Mouse (Mus musculus) CH12.LX (cell line): Measurements from ENCODE around the gene Gm30083. TPM values are rescaled to one million over a fixed set of nuclear protein-coding genes. Genes with fewer than 3 reads are reported as not detected.

Experiments used
- DNase-seq: peaks from one replicate; pipeline ENCODE4 v3.0.0-alpha.2; 2013; ENCODE audit errors: extremely low read depth
- H3K27ac ChIP-seq: 2 replicates; pipeline ENCODE4 v1.5.1; 2012; ENCODE audit warnings: low read depth, mild to moderate bottlenecking, control low read depth, moderate library complexity; ENCODE audit not compliant: insufficient read depth
- H3K27me3 ChIP-seq: replicated peaks from 2 replicates; pipeline ENCODE3; 2012; ENCODE audit warnings: inconsistent platforms
- H3K36me3 ChIP-seq, 2 experiments: replicated peaks in 1 of 2; 2 replicates each; pipeline versions ENCODE3 to v1.6.1; 2012; ENCODE audit warnings: inconsistent platforms in 1 of 2, low read length in 1 of 2, mild to moderate bottlenecking in 1 of 2, mixed read lengths in 1 of 2, moderate library complexity in 1 of 2; ENCODE audit not compliant: control insufficient read depth in 1 of 2, insufficient read depth in 1 of 2
- H3K4me1 ChIP-seq, 2 experiments: 2 replicates each; pipeline ENCODE4 v1.6.1; 2012; ENCODE audit warnings: inconsistent platforms in 1 of 2, moderate library complexity in 1 of 2; ENCODE audit not compliant: insufficient read depth in 2 of 2, control insufficient read depth in 1 of 2
- H3K4me2 ChIP-seq: 2 replicates; pipeline ENCODE4 v1.6.1; 2012; ENCODE audit warnings: low read depth, mild to moderate bottlenecking, control low read depth; ENCODE audit not compliant: poor library complexity, insufficient read depth, severe bottlenecking
- H3K4me3 ChIP-seq, 3 experiments: fragments of 150-350 bp in 1 of 3; sonication (generic) in 1 of 3; replicated peaks in 1 of 3; 2 replicates each; pipeline versions ENCODE3 to v1.5.1; 2011 to 2012; ENCODE audit warnings: low read depth in 2 of 3, low read length in 2 of 3, mild to moderate bottlenecking in 2 of 3, moderate library complexity in 2 of 3, control low read depth in 1 of 3, improper control_type of control experiment in 1 of 3, inconsistent platforms in 1 of 3, mixed read lengths in 1 of 3; ENCODE audit not compliant: poor library complexity in 1 of 3
- H3K79me2 ChIP-seq: replicated peaks from 2 replicates; pipeline ENCODE4 v1.6.1; 2012; ENCODE audit warnings: mild to moderate bottlenecking, moderate library complexity; ENCODE audit not compliant: control insufficient read depth, poor library complexity, insufficient read depth, severe bottlenecking; ENCODE audit errors: extremely low read depth
- H3K9ac ChIP-seq: 2 replicates; pipeline ENCODE4 v1.6.1; 2012; ENCODE audit warnings: low read depth, mild to moderate bottlenecking, control low read depth, moderate library complexity; ENCODE audit not compliant: insufficient read depth
- H3K9me3 ChIP-seq: replicated peaks from 2 replicates; pipeline ENCODE3; 2012; ENCODE audit warnings: low read length, inconsistent platforms, mixed read lengths
- BHLHE40 ChIP-seq: IDR thresholded peaks from 2 replicates; pipeline ENCODE4 v1.6.1; 2011; ENCODE audit warnings: mild to moderate bottlenecking, low read depth, low read length, improper control_type of control experiment
- CHD1 ChIP-seq: IDR thresholded peaks from 2 replicates; pipeline ENCODE4 v1.6.1; 2012; ENCODE audit warnings: low read depth, low read length, improper control_type of control experiment, inconsistent platforms
- CHD2 ChIP-seq: IDR thresholded peaks from 2 replicates; pipeline ENCODE4 v1.6.1; 2011; ENCODE audit warnings: low read length, improper control_type of control experiment
- CTCF ChIP-seq, 2 experiments: IDR thresholded peaks in 1 of 2; conservative IDR thresholded peaks in 1 of 2; 2 replicates each; pipeline ENCODE4 v1.5.1; 2011 to 2012; ENCODE audit warnings: low read depth in 2 of 2, low read length in 2 of 2, improper control_type of control experiment in 1 of 2, inconsistent platforms in 1 of 2, mild to moderate bottlenecking in 1 of 2, moderate library complexity in 1 of 2
- E2F4 ChIP-seq: IDR thresholded peaks from 2 replicates; pipeline ENCODE4 v1.6.1; 2011; ENCODE audit warnings: low read depth, low read length, improper control_type of control experiment; ENCODE audit not compliant: insufficient replicate concordance
- ELF1 ChIP-seq: IDR thresholded peaks from 2 replicates; pipeline ENCODE4 v1.6.1; 2014; ENCODE audit warnings: low read depth, mild to moderate bottlenecking, inconsistent platforms, low read length, improper control_type of control experiment
- EP300 ChIP-seq: IDR thresholded peaks from 2 replicates; pipeline ENCODE4 v1.6.1; 2011; ENCODE audit warnings: low read length, improper control_type of control experiment
- GABPA ChIP-seq: IDR thresholded peaks from 2 replicates; pipeline ENCODE4 v1.6.1; 2012; ENCODE audit warnings: low read depth, low read length, improper control_type of control experiment, inconsistent platforms; ENCODE audit not compliant: insufficient replicate concordance
- HCFC1 ChIP-seq: IDR thresholded peaks from 2 replicates; pipeline ENCODE4 v1.6.1; 2012; ENCODE audit warnings: low read depth, mild to moderate bottlenecking, inconsistent platforms, low read length, improper control_type of control experiment
- IRF4 ChIP-seq: IDR thresholded peaks from 2 replicates; pipeline ENCODE4 v1.6.1; 2014; ENCODE audit warnings: low read depth, mild to moderate bottlenecking, inconsistent platforms, low read length, improper control_type of control experiment
- JUN ChIP-seq: IDR thresholded peaks from 2 replicates; pipeline ENCODE4 v1.6.1; 2011; ENCODE audit warnings: low read depth, mild to moderate bottlenecking, low read length, improper control_type of control experiment, moderate library complexity; ENCODE audit not compliant: insufficient read depth
- JUND ChIP-seq: conservative IDR thresholded peaks from 2 replicates; pipeline ENCODE4 v1.6.1; 2011; ENCODE audit warnings: low read depth, low read length, improper control_type of control experiment
- MAFK ChIP-seq: IDR thresholded peaks from 2 replicates; pipeline ENCODE4 v1.6.1; 2011; ENCODE audit warnings: low read length, improper control_type of control experiment; ENCODE audit not compliant: insufficient replicate concordance
- MAX ChIP-seq: IDR thresholded peaks from 2 replicates; pipeline ENCODE4 v1.6.1; 2011; ENCODE audit warnings: low read length, improper control_type of control experiment
- MAZ ChIP-seq: IDR thresholded peaks from 2 replicates; pipeline ENCODE4 v1.6.1; 2012; ENCODE audit warnings: low read depth, mild to moderate bottlenecking, inconsistent platforms, low read length, improper control_type of control experiment, moderate library complexity
- MEF2A ChIP-seq: IDR thresholded peaks from 2 replicates; pipeline ENCODE4 v1.6.1; 2014; ENCODE audit warnings: low read depth, mild to moderate bottlenecking, inconsistent platforms, low read length, improper control_type of control experiment, borderline replicate concordance
- MYC ChIP-seq: IDR thresholded peaks from 2 replicates; pipeline ENCODE4 v1.6.1; 2011; ENCODE audit warnings: low read depth, mild to moderate bottlenecking, improper control_type of control experiment, low read length
- PAX5 ChIP-seq: IDR thresholded peaks from 2 replicates; pipeline ENCODE4 v1.6.1; 2012; ENCODE audit warnings: low read length, inconsistent platforms, mixed read lengths
- POLR2A ChIP-seq: IDR thresholded peaks from 2 replicates; pipeline ENCODE4 v1.6.1; 2011; ENCODE audit warnings: low read depth, mild to moderate bottlenecking, improper control_type of control experiment, low read length
- POLR2AphosphoS2 ChIP-seq: IDR thresholded peaks from 2 replicates; pipeline ENCODE4 v1.6.1; 2011; ENCODE audit warnings: low read depth, low read length, improper control_type of control experiment
- RAD21 ChIP-seq: IDR thresholded peaks from 2 replicates; pipeline ENCODE4 v1.6.1; 2011; ENCODE audit warnings: low read depth, mild to moderate bottlenecking, low read length, improper control_type of control experiment, moderate library complexity
- SIN3A ChIP-seq: IDR thresholded peaks from 2 replicates; pipeline ENCODE4 v1.6.1; 2012; ENCODE audit warnings: low read length, improper control_type of control experiment, inconsistent platforms
- SMC3 ChIP-seq: IDR thresholded peaks from 2 replicates; pipeline ENCODE4 v1.6.1; 2011; ENCODE audit warnings: low read depth, low read length, improper control_type of control experiment
- TCF12 ChIP-seq: IDR thresholded peaks from 2 replicates; pipeline ENCODE4 v1.6.1; 2014; ENCODE audit warnings: low read depth, mild to moderate bottlenecking, inconsistent platforms, low read length, improper control_type of control experiment
- USF2 ChIP-seq: conservative IDR thresholded peaks from 2 replicates; pipeline ENCODE4 v1.6.1; 2011; ENCODE audit warnings: low read depth, low read length, improper control_type of control experiment
- dilution Hi-C: fragments of 300-500 bp; cut with MboI; formaldehyde crosslinking; loops from 2 replicates; pipeline ENCODE4 v1.14.3; 2020; ENCODE audit warnings: low sequenced_read_pairs; ENCODE audit not compliant: extremely low pct_unique_long_range_greater_than_20kb, extremely low pct_ligation_motif_present
- in situ Hi-C: fragments of 300-500 bp; cut with MboI; formaldehyde crosslinking; loops from 3 replicates; pipeline ENCODE4 v1.14.3; 2019; ENCODE audit warnings: low sequenced_read_pairs, low pct_ligation_motif_present, low pct_unique_long_range_greater_than_20kb, mixed read lengths
- polyA plus RNA-seq: library from polyadenylated mRNA; unstranded; fragments of >175 nt; gene quantifications from 2 replicates; pipeline ENCODE4 v1.2.1, GENCODE M21; 2012; ENCODE audit warnings: low read depth; ENCODE audit not compliant: insufficient read length
- total RNA-seq, 2 experiments: library from RNA; depleted of rRNA; stranded (reverse); fragments of 300-350 nt in 1 of 2; fragments of >200 nt in 1 of 2; gene quantifications; 2 replicates each; pipeline ENCODE4 v1.2.3; 2012 to 2014

The Gm30083 gene
- total and polyA plus RNA-seq, 3 experiments, result not detected

- peak; percentile 48 for DNase-seq
- no peak overlapping the region for H3K4me2 ChIP-seq
- dilution Hi-C loops (no loop called here), in situ Hi-C loops (no loop called here)
- no peaks in the 10 kb centered on the region for H3K27me3 ChIP-seq
- H3K36me3 ChIP-seq, result no peaks in the 10 kb centered on the region
- H3K4me1 ChIP-seq, result 0 out of 4 replicates have a peak, but pooled peaks cover 0 to 3% of the 10 kb centered on the region in 2 experiments
- TF ChIP-seq PAX5 (no peak), MAZ (no peak), USF2 (no peak), POLR2AphosphoS2 (no peak), HCFC1 (no peak), EP300 (no peak), CHD2 (no peak), BHLHE40 (no peak), CHD1 (no peak), ELF1 (no peak), MYC (no peak), POLR2A (no peak), JUN (no peak), IRF4 (no peak), RAD21 (peak; percentile 57), CTCF (conservative IDR thresholded peaks at IDR 0.05 in 1 of 2, IDR thresholded peaks at IDR 0.05 in 1 of 2; ENCODE audit: low read depth in 2 of 2, low read length in 2 of 2) (peak; percentile 74 to 80), MEF2A (no peak), SMC3 (peak; percentile 51), MAFK (no peak)
- H3K79me2 ChIP-seq, result no peaks in the 10 kb centered on the region
- no peak overlapping the region for H3K9ac ChIP-seq
- H3K27ac ChIP-seq, result no peak overlapping the region
- H3K4me3 ChIP-seq, result no peak overlapping the region
- no peaks in the 10 kb centered on the region for H3K9me3 ChIP-seq
Measured at GRCm38 (mm10) chr14:33959341-33959740, 55.6 kb downstream of the Gm30083 start.

- Histone ChIP-seq H3K9me3 (no peaks in the 10 kb centered on the region), H3K36me3 (no peaks in the 10 kb centered on the region), H3K27me3 (no peaks in the 10 kb centered on the region), H3K79me2 (no peaks in the 10 kb centered on the region), H3K4me2 (no peak overlapping the region), H3K9ac (no peak overlapping the region), H3K4me1 (0 out of 4 replicates have a peak, but pooled peaks cover 0 to 3% of the 10 kb centered on the region in 2 experiments), H3K27ac (no peak overlapping the region), H3K4me3 (no peak overlapping the region)
- TF ChIP-seq JUND (no peak), CTCF (conservative IDR thresholded peaks at IDR 0.05 in 1 of 2, IDR thresholded peaks at IDR 0.05 in 1 of 2; ENCODE audit: low read depth in 2 of 2, low read length in 2 of 2) (no peak), TCF12 (no peak), GABPA (no peak), MAX (no peak), E2F4 (no peak), SIN3A (no peak), USF2 (no peak)
- dilution Hi-C loops (no loop called here), in situ Hi-C loops (no loop called here)
- no peak for DNase-seq
Measured at GRCm38 (mm10) chr14:33958841-33959240, 56.1 kb downstream of the Gm30083 start.
